Mouse (Mus musculus) cerebellum, postnatal 36 days (tissue): ENCODE results near the gene Pno1.
"Not testable (repeated sequence)": the region's sequence is repeated elsewhere in the genome, so short reads cannot be mapped to it uniquely, and the experiment has no call there.

Experiments used
- DNase-seq, 2 experiments: peaks; one replicate each; pipeline ENCODE4 v3.0.0; 2021 to 2022; ENCODE audit warnings: mixed read lengths in 2 of 2

Pno1 gene

DNA sequence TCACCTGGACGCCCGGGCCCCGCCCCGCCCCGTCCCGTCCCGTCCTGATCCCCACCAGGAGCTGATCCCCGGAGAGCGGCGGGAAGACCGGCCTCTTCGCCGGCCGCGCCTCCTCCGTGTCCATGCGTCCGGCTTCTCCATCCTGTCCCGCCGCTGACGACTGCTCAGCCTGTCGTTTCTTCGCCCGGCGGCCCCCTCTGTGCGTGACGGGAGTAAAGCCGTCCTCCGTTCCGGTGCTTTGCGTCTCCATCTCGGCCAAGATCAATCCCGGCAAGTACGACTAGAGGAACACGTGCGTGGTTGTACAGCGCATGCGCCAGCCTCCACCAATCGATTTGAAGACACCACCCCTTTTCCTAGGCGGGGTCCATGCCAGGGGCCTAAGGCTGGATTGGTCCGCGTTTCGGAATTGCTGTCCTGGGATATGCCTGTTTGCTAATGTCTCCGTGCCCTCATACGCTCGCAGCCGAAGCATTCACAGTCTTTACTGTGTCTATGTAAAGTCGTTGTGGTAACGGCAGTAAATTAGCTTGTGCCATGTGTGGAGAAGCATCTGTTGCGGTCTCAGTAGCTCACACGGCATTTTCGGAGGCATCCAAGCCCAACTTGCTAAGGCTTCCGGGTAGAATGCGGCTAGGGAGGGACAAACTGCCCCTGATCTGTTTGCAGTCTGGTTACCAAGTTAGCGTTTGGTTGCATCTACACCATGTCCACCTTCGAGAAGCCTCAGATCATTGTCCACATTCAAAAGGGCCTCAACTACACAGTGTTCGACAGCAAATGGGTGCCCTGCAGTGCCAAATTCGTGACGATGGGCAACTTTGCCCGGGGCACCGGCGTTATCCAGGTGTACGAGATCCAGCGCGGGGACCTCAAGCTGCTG lies at the start of gene Pno1:
Gene Pno1, minus strand, starts transcription at position 311 of the 883 bp plus-strand sequence.
- DNase-seq = peak; percentile 97

DNA sequence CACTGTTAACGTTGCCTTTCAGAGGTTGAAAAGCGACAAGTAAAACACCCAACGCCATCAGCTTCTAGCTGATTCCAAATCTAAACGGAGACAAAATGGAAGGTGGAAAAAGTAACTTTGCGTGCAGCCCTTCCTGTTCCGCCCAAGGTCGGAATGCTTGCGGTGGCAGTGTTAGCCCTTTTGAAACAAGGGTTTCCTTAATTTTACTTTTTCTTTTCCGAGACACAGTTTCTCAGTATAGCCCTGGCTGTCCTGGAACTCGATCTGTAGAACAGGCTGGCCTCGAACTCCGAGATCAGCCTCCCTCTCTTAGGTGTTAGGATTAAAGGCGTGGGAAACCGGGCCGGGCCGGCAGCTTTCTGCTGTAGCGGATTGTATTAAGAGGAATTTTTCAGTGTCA lies 46.5 kb upstream of the Pno1 start:
- peak in 1 of 2 experiments; percentile 31 for DNase-seq

DNA sequence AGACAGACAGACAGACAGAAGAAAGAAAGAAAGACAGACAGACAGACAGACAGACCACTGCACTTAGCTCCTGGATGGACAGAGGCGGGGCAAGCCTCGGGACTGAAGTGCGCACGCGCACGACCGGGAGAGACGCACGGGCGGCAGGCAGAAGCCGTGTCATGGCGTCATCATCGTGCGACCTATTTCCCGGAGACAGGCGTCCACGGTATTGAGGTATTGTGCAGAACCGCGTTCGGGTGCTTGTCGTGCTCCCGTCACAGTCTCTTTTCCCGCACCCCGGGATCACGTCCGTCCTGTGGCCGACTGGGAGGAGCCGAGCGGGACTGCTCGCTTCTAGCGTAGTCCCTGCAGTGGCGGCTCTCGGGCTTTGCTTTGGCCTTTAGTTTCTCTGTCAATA lies 46.1 kb upstream of the Pno1 start, which contains the start of gene C1d:
Gene C1d, plus strand, starts transcription at position 137 of the 400 bp plus-strand sequence.
- DNase-seq = peak; percentile 97

DNA sequence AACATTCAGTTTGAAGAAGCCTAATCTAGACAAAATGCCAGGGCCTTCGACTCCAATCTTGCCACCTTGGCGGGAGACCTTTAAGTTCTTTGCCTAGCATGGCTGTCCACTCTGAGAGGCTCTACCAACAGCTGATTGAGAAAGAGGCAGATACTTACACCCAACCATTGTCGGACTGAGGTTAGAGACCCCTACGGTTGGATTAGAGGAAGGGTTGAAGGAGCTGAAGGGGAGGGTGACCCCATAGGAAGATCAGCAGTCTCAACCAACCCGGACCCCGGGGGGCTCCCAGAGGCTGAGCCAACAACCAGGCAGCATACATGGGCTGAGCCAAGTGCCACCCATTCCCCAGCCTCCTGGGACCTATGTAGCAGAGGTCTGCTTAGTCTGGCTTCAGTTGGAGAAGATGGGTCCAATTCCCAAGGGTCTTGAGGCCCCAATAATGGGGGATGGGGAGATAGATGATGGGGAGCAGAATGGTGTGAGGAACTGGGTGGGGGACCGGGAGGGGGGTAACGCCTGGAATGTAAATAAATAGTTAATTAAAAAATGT lies 45.5 kb upstream of the Pno1 start:
- peak; percentile 18 to 34 for DNase-seq

DNA sequence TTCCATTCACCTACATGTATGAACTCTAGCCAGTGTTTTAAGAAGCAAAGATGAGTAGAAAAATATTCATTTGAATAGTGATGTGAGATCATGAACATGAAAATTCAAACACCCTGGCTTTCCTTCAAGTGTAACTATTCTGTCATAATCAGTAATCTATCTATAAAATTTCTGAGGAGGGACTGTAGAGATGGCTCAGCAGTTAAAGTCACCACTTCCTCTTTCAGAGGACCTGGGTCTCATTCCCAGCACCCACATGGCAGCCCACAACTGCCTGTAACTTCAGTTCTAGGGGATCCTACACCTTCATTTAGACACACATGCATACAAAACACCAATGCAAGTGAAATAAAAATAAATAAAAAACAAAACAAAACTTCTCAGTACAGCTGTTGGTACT lies 37.3 kb upstream of the Pno1 start:
- DNase-seq = no peak

DNA sequence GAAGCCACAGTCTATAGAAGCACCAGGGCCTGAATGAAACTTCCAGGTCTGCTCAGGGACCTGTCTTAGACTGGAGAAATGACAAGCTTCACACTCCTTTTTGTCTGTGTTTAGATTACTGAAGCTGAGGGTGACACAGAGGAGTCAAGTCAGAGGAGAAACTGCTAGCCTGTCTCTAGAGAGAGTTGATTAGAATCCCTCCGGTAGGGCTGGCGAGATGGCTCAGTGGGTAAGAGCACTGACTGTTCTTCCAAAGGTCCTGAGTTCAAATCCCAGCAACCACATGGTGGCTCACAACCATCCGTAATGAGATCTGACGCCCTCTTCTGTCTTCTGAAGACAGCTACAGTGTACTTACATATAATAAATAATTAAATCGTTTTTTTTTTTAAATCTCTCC lies 27.2 kb upstream of the Pno1 start:
- DNase-seq = not testable (repeated sequence)

DNA sequence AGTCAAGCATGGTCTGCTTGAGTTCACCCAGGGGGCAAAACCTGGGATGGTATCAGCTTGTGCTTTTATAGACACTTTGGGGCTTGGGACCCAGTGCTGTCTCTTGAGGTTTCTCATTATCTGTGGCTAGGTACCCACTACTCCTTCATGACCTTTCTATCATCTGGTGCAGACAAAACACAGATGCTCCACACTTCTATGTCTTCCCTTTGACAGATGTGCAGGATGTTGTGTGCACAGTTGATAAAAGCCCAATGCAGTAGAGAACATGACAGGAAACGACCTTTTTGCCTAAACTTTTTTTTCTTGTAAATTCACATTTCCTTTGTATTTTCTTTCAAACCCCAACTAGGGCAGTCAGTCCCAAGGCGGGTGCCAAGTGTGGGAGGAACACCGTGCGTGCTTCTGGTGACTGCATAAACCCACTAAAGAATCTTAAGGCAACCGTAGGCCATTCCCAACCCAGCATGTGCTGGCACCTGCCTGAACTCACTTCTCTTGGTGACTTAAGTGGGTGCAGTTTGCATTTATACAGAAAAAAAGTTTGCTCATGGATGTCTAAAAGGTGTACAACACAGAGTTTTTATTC lies 25.2 kb upstream of the Pno1 start:
- DNase-seq = no peak

DNA sequence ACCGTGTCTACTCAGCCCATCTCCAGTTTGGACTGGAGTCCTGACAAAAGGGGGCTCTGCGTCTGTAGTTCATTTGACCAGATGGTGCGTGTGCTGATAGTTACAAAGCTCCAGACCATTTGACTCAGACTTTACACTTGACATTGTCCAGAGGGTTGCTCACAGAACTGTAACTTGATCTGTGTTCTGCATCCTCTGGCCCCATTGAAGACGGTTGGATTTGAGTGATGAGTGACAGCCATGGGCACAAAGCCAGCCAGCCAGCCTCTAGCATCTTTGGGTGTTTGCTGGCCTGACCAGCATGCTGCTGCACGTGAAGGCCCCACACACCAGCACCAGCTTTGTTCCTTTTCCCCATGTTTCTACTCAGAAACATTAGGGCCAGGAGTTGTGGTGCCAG lies 21.4 kb upstream of the Pno1 start:
- no peak for DNase-seq

DNA sequence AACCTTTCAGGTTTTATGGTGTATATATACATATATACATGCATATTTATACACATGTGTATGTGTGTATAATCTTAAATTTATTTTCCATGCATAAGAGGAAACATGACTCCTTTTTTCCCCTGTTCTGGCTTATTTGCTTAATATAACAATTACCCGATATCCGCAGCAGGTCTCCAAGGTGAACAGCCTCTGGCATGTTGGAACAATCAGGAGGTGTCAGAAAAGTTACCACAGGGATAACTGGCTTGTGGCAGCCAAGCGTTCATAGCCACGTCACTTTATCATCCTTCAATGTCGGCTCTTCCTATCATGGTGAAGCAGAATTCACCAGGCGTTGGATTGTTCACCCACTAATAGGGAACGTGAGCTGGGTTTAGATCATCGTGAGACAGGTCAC lies 9.8 kb upstream of the Pno1 start:
- no peak for DNase-seq

DNA sequence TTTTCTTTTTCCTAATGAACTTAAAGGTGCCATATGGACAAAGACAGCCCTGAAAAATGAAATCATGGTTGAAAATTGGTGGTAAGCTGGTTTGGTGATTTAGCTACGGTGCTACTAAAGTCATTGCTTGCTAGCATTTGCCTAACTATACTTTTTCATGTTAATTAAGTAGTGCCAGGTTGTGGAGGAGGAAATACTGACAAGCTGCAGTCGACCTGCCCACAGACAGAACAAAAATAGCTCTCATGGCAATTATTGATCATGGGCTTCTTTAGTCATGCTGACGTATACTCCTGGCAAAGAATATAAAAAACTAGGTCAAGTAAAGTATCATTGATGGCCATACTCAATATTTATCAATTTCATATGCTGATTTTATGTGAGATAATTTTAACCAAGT lies 4.1 kb upstream of the Pno1 start:
- no peak for DNase-seq

DNA sequence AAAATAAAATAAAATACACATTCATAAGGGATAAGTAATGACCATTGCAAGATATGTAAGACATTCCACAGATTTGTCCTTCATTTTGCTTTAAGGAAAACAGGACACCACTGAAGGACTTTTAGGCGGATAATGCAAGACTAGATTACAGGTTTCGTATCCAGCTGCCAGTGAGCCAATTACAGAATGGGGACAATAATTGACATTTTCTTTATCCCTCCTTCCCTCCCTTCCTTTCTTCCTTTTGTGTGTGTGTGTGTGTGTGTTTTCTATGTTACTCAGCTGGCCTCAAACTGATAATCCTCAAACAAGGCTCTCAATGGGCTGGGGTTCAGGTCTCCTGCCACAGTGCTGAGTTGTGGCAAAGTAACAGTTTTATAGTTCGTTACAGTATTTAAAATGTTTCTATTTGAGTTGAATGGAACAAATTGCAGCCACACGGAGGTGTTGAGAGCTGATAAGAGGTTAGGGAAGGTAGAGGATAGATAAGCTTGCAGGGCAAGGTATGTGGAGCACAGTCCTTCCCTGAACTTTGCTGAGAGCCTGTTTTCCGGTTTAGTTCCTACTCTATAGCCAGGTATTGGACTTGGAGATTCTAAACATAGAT lies 1.6 kb upstream of the Pno1 start:
- no peak for DNase-seq

DNA sequence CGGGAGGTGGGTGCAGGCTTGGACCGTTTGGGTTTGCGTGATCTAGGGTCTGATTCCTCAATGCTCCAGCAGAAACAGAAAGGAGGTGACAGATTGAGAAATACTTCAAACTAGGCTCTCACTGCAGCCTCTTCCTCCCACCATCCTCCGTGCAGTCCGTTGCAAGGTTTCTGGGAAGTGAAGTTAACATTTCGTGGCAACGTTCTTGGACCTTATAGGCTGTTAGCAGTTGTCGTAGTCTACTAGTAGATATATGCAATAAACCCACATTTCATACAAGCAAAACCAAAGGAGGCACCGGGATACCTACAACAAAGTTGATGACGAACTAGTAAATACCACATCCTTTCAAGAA lies 750 bp upstream of the Pno1 start:
- no peak for DNase-seq

DNA sequence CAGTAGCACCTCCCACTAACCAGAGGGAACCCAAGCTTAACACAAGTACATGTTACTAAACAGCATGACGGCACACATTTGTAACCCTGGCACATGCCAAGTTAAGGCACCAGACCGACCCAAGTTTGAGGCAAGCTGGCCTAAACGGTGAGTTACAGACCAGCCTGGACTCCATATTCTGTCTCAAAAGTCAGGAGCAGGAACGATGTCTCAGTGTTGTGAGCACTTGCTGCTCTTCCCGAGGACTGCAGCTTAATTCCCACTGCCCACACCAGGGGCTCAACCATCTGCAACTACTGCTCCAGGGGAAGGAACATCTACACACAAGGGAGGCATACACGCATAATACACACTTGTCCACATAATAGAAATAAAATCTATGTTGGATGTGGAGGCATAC lies 8.9 kb downstream of the Pno1 start:
- no peak for DNase-seq

DNA sequence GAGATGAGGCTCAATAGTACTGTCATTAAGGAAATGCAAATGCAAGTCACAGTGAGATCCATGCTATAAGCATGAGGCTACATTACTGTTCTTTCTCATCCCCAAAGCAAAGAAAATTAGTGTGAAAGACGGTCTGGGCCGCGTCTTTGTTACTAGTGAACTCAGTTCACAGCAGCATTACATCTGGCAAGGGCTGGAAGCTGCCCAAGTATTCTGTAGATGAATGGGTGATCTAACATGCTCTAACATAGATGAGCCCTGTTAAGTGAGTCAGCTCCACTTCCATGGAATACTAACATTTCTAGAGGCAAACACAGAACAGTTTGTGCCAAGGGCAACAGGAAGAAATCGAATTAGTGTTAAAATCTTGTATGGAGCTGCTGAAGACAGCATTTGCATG lies 10.4 kb downstream of the Pno1 start:
- no peak for DNase-seq

DNA sequence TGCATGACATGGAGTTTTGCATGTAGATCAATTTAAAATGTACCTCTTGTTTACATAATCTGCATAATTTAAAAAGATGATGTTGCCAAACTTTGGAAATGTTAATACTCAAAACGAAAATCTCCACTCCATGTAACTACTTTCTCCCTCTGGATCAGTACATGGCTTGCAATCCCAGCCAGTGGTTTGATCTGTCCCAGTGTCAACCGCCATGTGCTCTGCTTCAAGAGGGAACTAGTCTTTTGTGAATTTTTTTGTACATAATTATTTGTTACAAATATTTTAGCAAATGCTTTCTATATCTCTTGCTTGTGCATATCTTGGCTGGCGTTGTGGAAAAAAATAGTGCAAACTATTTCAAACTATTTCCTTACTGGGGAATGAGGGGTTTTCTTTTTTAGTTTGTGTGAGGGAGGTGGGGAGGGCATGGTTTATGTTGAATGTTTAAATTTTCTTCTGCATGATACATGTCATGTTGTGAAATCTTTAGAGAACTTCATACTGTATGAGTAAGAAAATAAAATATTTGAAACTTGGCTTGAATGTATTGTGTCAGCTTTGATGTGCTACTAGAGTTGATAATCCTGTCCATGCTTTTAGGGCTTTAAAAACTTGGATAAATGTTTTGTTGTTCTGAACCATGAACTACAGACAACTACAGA lies 11.4 kb downstream of the Pno1 start:
- DNase-seq = no peak

DNA sequence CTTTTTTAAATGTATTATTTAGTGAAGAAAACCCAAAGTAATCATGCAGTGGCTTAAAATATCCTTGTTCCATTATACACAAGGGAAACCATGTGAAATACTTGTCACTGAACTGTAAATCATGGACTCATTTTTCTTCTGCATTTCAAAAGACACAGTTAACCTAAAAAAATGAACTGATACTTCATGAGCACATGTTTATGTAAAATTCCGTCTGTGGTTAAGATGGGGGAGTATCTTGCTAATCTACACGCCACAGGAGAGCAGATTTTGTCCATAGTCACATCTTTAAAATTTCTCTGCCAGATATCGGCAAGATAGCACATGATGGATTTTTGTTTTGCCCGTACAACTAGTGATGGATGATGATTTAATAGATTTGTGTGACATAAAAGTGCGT lies 12.2 kb downstream of the Pno1 start:
- no peak for DNase-seq

DNA sequence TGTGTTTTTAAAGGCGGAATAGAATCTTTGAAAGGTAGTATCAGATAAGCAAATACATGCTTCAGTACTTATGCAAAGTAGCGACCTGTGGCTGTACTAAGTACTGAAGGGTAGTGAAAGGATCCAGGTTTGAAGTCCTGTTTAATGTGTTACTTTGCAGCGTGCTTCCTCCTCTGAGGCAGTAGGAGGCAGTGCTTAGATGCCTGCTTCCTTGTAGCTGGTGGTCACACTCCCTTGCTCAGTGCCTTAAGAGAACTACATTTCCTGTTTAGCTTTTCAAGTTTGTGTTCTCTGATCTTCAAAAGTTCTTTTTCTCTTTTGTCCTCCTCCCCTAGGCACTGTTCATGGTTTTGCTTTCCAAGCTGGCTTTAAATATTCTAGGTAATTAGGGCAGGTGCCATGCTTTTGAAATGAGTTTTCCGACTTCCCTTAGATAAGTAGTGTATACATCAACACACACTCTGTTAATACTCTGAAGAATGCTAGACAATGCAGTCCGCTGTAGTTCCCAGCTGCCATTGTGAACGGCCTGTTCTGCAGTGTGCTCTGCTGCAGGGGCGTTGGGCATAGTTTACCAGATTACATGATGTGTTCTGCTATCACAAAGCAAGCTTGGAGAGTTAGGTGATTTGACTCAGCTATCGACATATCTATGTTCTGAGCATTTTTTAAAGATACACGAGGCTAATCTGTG lies 19.1 kb downstream of the Pno1 start:
- no peak for DNase-seq

DNA sequence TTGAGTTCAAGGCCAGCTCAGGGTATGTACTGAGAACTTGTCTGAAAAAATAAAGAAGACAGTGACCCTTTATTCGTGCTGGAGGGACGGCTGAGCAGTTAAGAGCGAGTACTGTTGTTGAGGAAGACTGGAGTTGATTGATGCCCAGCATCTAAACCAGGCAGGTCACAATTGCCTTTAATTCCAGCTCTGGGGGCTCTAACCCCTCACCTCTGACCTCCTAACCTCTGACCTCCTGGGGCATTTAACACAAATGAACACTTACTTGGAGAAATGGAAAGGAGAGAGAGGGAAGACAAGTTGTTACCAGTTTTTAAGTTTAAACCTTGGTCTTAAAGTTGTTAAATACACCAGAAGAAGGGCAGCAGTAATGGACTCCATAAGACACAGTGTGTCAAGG lies 22.6 kb downstream of the Pno1 start:
- no peak for DNase-seq

DNA sequence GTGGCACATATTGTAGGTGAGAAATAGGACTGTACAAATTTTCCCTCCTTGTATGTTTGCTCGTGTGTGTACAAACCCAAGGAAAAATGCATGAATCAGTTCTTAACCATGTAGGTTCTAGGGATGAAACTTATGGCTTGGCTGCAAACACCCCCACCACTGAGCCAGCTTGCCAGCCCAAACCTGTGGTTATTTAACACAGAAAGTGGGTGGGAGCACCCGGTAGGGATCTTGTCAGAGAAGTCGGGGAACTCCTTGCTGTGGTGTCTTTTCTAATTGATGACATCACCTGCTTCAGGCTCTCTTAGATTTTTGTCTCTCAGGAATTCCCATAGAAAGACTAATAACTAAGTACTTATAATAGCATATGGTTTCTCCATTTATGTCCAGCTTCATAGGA lies 23.7 kb downstream of the Pno1 start:
- no peak for DNase-seq

DNA sequence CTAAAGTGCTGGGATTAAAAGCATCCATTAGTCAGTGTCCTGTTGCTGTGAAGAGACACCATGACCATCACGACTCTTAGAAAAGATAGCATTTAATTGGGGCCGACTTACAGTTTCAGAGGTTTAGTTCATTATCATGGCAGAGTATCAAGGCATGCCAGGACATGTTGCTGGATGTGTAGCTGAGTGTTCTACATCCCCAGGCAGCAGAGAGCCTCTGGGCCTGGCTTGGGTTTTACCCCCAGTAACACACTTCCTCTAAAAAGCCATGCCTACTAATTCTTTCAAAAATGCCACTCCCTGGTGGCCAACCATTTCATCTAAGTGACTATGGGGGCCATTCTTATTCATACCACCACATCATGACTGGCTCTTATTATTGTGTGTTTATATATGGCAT lies 28.2 kb downstream of the Pno1 start:
- no peak for DNase-seq

DNA sequence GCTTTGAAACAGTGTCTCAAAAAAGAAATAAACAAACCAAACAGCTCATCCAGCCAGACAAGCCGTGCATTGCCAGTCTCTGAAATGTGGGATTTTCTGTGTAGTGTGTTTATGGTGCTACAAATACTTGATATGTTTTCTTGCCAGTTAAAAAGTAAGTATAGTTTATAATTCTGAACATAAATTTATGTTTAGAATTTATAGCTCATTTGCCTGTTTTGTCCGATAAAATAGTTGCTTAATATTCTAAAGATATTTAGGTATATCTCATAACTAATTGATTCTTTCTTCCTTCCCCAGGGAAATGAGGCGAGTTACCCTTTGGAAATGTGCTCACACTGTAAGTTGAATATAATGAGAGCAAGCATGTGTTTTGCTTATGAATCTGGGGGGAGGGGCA lies 29.6 kb downstream of the Pno1 start, which contains the start of gene Wdr92:
Gene Wdr92, plus strand, starts transcription at position 301 of the 400 bp plus-strand sequence.
- DNase-seq = no peak

DNA sequence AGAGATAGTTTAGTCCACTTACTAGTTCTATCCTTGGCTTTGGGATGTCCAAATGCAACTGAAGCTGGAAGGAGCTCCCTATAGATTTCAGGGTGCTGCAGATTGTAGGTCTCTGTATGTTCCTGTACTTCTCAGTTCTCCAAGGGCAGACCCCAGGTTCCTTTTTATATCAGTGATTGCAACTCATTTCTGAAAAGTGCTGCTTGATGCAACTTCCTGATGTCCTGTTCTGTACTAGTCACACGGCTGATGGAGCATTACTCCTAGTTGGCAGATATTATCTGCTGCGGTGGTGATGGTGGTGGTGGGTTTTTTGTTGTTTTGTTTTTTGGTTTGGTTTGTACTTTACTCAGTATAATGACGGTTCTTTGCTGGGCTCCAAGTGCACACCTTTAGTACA lies 30.6 kb downstream of the Pno1 start:
- no peak for DNase-seq

DNA sequence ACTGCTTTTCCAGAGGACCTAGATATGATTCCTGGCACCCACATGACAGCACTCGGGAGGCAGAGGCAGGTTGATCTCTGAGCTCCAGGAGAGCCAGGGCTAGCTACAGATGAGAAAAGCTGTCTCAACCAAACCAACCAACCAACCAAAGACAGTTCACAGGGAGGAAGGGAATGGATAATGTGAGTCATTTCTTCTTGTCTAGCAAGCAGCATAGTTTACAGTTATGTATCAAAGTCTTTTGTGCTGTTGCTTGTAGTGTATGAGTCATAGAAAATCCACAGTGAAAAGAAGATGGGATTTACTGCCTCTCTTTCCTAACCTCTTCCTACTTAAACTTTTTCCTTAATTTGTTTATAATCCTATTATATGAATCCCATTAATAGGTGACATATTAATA lies 34.7 kb downstream of the Pno1 start:
- DNase-seq = no peak
